Mouse (Mus musculus): Measurements from ENCODE around the gene Kif19a. TPM values are rescaled to one million over a fixed set of nuclear protein-coding genes. Genes with fewer than 3 reads are reported as not detected.
A peak's percentile ranks its signal among the peaks of the same experiment; 100 is the strongest.

Gene Kif19a
- polyA plus RNA-seq, 1 experiment from 2014 or later, result 0.11 TPM

DNA sequence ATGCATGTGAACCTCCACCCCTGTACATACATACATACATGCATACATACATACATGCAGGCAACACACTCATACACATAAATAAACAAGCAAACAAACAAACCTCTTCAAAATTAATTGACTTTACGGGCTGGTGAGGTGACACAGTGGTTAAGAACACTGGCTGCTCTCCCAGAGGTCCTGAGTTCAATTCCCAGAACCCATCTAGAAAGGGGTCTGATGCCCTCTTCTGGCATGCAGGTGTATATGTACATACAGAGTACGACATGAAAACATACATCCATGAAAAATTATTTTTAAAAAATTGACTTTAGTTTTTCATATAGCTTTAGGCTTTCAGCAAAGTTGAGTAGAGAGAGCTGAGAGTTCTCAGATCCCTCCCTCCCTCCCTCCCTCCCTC is 29.1 kb upstream of the Kif19a start:
- Histone ChIP-seq H3K4me3 (ENCODE audit: low read depth, low read length) (no peak overlapping the region), H3K36me3 (replicated peaks; ENCODE audit: insufficient read depth, low read length) (no peaks in the 10 kb centered on the region), H3K4me2 (ENCODE audit: low read depth, low read length) (no peak overlapping the region), H3K27ac (ENCODE audit: low read depth) (no peak overlapping the region), H3K9ac (replicated peaks) (no peak overlapping the region), H3K4me1 (ENCODE audit: insufficient read depth) (no peaks in the 10 kb centered on the region), H3K27me3 (ENCODE audit: insufficient read depth, low read length) (no peaks in the 10 kb centered on the region), H3K9me3 (ENCODE audit: low read length) (no peaks in the 10 kb centered on the region)
- TF ChIP-seq EP300 (IDR thresholded peaks at IDR 0.05; ENCODE audit: low read depth), result no peak
- no peak for TF ChIP-seq CTCF (IDR thresholded peaks at IDR 0.05; ENCODE audit: low read depth)
- 62% methylated on average over 2 of the region's 2 CpGs for WGBS (ENCODE audit: insufficient replicate concordance)
- DNase-seq (no peak), ATAC-seq (no peak)

DNA sequence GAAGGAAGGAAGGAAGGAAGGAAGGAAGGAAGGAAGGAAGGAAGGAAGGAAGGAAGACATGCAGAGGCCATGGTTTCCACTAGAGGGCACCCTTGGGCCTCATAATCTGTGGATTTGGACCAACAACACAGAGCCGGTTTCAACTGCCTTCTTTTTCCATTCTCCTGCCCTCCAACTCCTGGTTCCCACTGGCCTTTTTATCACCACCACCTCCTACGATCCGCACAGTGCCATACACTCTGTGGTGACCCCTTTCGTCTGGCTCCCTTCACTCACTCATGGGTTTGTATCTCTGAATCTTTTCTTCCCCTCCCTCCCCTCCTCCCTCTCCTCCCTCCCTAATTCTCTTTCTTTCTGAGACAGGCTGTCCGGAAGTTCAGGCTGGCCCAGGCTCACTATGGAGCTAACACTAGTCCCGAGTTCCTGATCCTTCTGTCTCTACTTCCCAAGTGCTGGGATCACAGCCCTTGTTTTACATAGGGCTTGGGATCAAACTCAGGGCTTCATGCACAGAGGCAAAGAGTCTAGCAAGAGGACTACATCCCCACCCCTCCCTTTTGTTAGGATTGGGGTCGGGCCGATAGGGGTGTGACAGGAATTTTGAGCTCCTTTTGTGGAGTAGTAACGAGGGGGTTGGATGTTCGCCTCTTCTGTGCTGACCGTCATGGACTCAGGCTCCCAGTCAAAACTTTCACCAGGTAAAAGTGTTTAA is 28.1 kb upstream of the Kif19a start:
- H3K27ac ChIP-seq (ENCODE audit: low read depth), result no peak overlapping the region
- no peak overlapping the region for H3K4me2 ChIP-seq (ENCODE audit: low read depth, low read length)
- H3K9me3 ChIP-seq (ENCODE audit: low read length), result no peaks in the 10 kb centered on the region
- H3K27me3 ChIP-seq (ENCODE audit: insufficient read depth, low read length), result no peaks in the 10 kb centered on the region
- 52% methylated on average over 11 of the region's 11 CpGs for WGBS (ENCODE audit: insufficient replicate concordance)
- H3K4me1 ChIP-seq (ENCODE audit: insufficient read depth), result no peaks in the 10 kb centered on the region
- DNase-seq (peak; percentile 48), ATAC-seq (no peak)
- H3K9ac ChIP-seq (replicated peaks), result no peak overlapping the region
- no peaks in the 10 kb centered on the region for H3K36me3 ChIP-seq (replicated peaks; ENCODE audit: insufficient read depth, low read length)
- no peak overlapping the region for H3K4me3 ChIP-seq (ENCODE audit: low read depth, low read length)
- TF ChIP-seq EP300 (IDR thresholded peaks at IDR 0.05; ENCODE audit: low read depth), result no peak
- TF ChIP-seq CTCF (IDR thresholded peaks at IDR 0.05; ENCODE audit: low read depth), result peak; percentile 69

DNA sequence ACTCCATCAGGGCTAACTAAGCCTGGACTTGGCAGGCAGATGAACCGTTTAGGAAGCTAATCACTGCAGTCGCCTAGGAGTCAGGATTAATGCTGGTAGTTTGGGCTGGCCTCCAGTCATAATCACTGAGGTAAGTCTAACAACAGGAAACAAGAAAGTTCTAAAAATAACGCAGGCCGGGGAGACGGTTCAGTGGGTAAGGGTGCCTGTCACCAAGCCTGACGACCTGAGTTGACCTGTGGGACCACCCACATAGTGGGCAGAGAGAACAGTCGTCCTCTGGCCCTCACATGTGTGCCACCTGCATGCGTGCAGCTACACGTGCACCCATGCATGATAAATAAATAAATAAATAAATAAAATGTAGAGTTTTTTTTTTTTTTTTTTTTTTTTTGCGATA is 24.6 kb upstream of the Kif19a start:
- Histone ChIP-seq H3K4me2 (ENCODE audit: low read depth, low read length) (no peak overlapping the region), H3K9ac (replicated peaks) (no peak overlapping the region), H3K27ac (ENCODE audit: low read depth) (no peak overlapping the region), H3K27me3 (ENCODE audit: insufficient read depth, low read length) (no peaks in the 10 kb centered on the region), H3K4me3 (ENCODE audit: low read depth, low read length) (no peak overlapping the region), H3K9me3 (ENCODE audit: low read length) (no peaks in the 10 kb centered on the region), H3K4me1 (ENCODE audit: insufficient read depth) (no peaks in the 10 kb centered on the region), H3K36me3 (replicated peaks; ENCODE audit: insufficient read depth, low read length) (no peaks in the 10 kb centered on the region)
- DNase-seq (no peak), ATAC-seq (no peak)
- TF ChIP-seq CTCF (IDR thresholded peaks at IDR 0.05; ENCODE audit: low read depth) (no peak), EP300 (IDR thresholded peaks at IDR 0.05; ENCODE audit: low read depth) (no peak)
- 42% methylated on average over 10 of the region's 10 CpGs for WGBS (ENCODE audit: insufficient replicate concordance)

DNA sequence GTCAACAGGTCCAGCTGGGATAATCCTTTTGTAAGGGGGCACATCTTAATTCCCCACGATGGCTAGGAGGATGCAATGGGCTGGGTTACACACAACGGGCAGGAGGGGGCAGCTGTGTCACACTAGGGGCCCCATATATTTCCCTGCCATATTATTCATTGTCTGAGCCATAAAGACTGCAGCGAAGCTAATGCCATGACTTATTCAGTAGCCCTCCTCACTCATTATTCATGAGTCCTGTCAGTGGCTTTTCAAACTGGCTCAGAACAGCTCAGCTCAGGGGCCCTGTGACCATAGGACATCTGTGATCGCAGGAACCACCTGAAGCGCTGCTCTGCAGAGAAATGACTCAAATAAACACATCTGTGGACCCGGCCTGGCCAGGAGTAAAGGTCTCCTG is 23.7 kb upstream of the Kif19a start:
- no peak overlapping the region for H3K4me3 ChIP-seq (ENCODE audit: low read depth, low read length)
- no peak overlapping the region for H3K9ac ChIP-seq (replicated peaks)
- H3K4me1 ChIP-seq (ENCODE audit: insufficient read depth), result no peaks in the 10 kb centered on the region
- H3K27me3 ChIP-seq (ENCODE audit: insufficient read depth, low read length), result no peaks in the 10 kb centered on the region
- DNase-seq (no peak), ATAC-seq (no peak)
- no peaks in the 10 kb centered on the region for H3K9me3 ChIP-seq (ENCODE audit: low read length)
- 47% methylated on average over 6 of the region's 6 CpGs for WGBS (ENCODE audit: insufficient replicate concordance)
- H3K36me3 ChIP-seq (replicated peaks; ENCODE audit: insufficient read depth, low read length), result no peaks in the 10 kb centered on the region
- H3K4me2 ChIP-seq (ENCODE audit: low read depth, low read length), result no peak overlapping the region
- no peak overlapping the region for H3K27ac ChIP-seq (ENCODE audit: low read depth)
- TF ChIP-seq EP300 (IDR thresholded peaks at IDR 0.05; ENCODE audit: low read depth) (no peak), CTCF (IDR thresholded peaks at IDR 0.05; ENCODE audit: low read depth) (no peak)

DNA sequence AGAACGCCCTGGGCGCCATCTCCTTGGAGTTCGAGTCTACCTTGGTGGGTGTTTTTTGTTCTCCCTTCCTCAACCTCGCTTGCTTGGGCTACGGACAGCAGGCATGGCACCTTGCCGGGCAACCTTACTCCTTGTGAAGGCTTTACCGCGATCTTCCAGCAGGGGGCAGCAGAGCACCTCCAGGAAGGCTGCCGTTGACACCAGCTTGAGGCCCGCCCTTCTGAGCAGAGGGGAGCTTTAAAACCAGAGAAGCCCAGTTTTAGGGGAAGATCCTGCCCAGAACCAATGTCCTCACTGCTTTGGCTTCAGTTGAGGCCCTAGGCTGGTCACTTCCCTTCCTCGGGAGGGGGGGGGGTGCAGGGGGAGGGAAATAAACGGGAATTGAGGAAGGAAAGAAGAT is 20.1 kb upstream of the Kif19a start:
- Histone ChIP-seq H3K4me3 (ENCODE audit: low read depth, low read length) (no peak overlapping the region), H3K4me1 (ENCODE audit: insufficient read depth) (no peaks in the 10 kb centered on the region), H3K4me2 (ENCODE audit: low read depth, low read length) (no peak overlapping the region), H3K27ac (ENCODE audit: low read depth) (no peak overlapping the region), H3K9me3 (ENCODE audit: low read length) (no peaks in the 10 kb centered on the region), H3K36me3 (replicated peaks; ENCODE audit: insufficient read depth, low read length) (no peaks in the 10 kb centered on the region), H3K27me3 (ENCODE audit: insufficient read depth, low read length) (no peaks in the 10 kb centered on the region), H3K9ac (replicated peaks) (no peak overlapping the region)
- DNase-seq, result peak; percentile 92
- peak; percentile 65; the same call in 1 of the 2 replicates for ATAC-seq
- TF ChIP-seq CTCF (IDR thresholded peaks at IDR 0.05; ENCODE audit: low read depth) (peak; percentile 98), EP300 (IDR thresholded peaks at IDR 0.05; ENCODE audit: low read depth) (no peak)
- WGBS (ENCODE audit: insufficient replicate concordance), result 2% methylated on average over 12 of the region's 12 CpGs

DNA sequence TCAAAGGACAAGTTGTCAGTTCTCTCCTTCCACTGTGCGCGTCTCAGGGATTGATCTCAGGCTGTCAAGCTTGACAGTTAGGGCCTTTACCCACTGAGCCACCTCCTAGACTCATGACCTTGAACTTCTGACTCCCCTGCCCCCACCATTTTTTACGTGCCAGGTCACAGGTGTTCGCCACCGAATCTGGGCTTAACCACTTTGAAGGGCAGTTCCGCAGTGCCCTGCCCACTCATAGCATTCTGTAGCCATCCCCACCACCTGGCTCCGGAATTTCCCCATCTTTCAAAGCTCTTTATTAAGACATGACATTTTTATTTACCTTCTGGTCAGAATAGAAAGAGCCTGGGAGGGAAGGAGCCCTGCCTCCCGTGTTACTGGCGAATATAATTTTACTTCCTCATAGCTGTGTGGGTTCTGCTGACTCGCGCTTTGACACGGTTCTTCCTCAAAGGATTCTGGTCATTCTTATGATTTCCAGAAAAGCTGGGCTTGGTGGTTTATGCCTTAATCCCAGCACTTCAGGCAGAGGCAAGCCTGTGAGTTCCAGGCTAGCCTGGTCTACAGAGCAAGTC is 17.5 kb upstream of the Kif19a start:
- H3K36me3 ChIP-seq (replicated peaks; ENCODE audit: insufficient read depth, low read length), result no peaks in the 10 kb centered on the region
- H3K27ac ChIP-seq (ENCODE audit: low read depth), result no peak overlapping the region
- WGBS (ENCODE audit: insufficient replicate concordance), result 46% methylated on average over 12 of the region's 12 CpGs
- H3K4me1 ChIP-seq (ENCODE audit: insufficient read depth), result no peaks in the 10 kb centered on the region
- H3K27me3 ChIP-seq (ENCODE audit: insufficient read depth, low read length), result no peaks in the 10 kb centered on the region
- ATAC-seq (no peak), DNase-seq (no peak)
- H3K9ac ChIP-seq (replicated peaks), result no peak overlapping the region
- TF ChIP-seq CTCF (IDR thresholded peaks at IDR 0.05; ENCODE audit: low read depth), result no peak
- TF ChIP-seq EP300 (IDR thresholded peaks at IDR 0.05; ENCODE audit: low read depth), result no peak
- no peak overlapping the region for H3K4me2 ChIP-seq (ENCODE audit: low read depth, low read length)
- no peaks in the 10 kb centered on the region for H3K9me3 ChIP-seq (ENCODE audit: low read length)
- H3K4me3 ChIP-seq (ENCODE audit: low read depth, low read length), result no peak overlapping the region
